Mouse (Mus musculus) heart, postnatal 36 days (tissue): Measurements from ENCODE around the gene Pbp2. TPM values are rescaled to one million over a fixed set of nuclear protein-coding genes. Genes with fewer than 3 reads are reported as not detected.

ENCODE experiments used
- DNase-seq, 2 experiments: peaks; one replicate each; pipeline ENCODE4 v3.0.0; 2021 to 2022
- intact Hi-C: fragments of 180-260 bp; cut with DNase I; formaldehyde crosslinking; loops from one replicate; pipeline ENCODE4 v1.15.1; 2025
- total RNA-seq, 2 experiments: library from RNA; stranded (reverse); gene quantifications; 2 replicates each; pipeline ENCODE4 v1.2.3; 2021

The Pbp2 gene
- not detected for total RNA-seq

- intact Hi-C loops, result loop anchor here (5.0 kb wide), 1 partner anchor 57 kb away; no protein-coding TSS in a partner anchor
- no peak for DNase-seq
These were observed at the start of gene Pbp2 for GRCm38 (mm10) chr6:135310305-135310704. Pbp2 (minus strand) TSS chr6:135310405.

DNA sequence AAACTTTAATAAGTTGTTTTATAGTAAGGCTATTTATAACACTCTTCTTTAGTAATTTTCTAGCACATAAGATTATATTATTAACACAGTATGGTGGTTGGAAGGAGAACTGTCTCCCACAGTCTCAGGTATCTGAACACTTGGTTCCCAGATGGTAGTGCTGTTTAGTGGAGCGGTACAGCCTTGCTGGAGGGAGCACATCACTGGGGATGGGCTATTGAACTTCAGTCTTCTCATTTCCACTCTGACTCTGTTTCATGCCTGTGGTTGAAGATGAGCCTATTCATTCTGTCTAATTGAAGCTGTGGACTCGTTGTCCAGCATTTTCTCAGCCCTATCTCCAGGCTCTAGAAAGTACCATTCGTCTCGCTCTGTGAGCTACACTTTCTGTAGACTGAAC lies 44.7 kb upstream of the Pbp2 start:
- intact Hi-C loops, result no loop called here
- DNase-seq, result no peak

GRCm38 (mm10) chr6:135352537-135352936 lies 42.3 kb upstream of the Pbp2 start:
- no peak for DNase-seq
- intact Hi-C loops, result no loop called here

GRCm38 (mm10) chr6:135351638-135352302 lies 41.6 kb upstream of the Pbp2 start:
- no peak for DNase-seq

DNA sequence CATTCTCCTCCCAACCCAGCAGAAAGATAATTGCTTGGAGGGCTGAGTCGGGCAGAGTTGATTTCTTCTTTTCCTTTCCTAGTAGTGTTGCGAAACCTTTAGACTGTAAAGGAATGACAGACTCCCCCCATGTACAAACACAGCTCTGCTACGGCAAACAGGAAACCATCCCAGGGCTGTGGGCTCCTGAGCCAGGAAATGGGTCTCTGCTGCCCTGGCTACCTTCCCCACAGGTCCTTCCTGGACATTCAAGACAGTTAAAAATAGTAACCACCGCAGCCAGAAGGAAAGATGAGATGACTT lies 30.8 kb upstream of the Pbp2 start:
- DNase-seq, result no peak
- intact Hi-C loops, result loop anchor here (2.0 kb wide), 1 partner anchor 22 kb away; the partner anchor contains the start of gene Emp1

More at GRCm38 (mm10) chr6:135351638-135352302, 41.6 kb upstream of the Pbp2 start:
- intact Hi-C loops, result no loop called here

- intact Hi-C loops, result loop anchor here (2.0 kb wide), 1 partner anchor 22 kb away; the partner anchor contains the start of gene Emp1
- DNase-seq, result peak in 1 of 2 experiments; percentile 38
These were observed 30.3 kb upstream of the Pbp2 start for GRCm38 (mm10) chr6:135340355-135341075.

DNA sequence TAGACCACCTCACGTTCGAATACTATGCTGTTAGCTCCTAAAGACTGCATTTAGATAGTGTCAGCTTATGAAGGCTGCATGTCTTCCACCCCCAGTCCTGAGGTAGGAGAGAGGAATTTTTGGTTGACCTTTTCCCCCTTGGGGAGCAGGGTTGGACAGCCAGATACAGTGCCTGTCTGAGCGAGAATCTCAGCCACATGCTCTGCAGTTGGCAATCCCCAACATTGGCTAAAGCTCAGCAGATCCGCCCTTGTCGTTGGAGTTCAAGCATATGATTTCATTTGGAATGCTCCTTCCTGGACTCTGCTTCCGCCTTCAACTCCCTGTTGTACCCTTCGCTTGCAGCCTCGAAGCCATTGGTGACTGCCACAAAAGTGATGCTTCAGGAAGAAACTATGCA lies 26.2 kb upstream of the Pbp2 start:
- DNase-seq, result no peak
- intact Hi-C loops, result no loop called here

DNA sequence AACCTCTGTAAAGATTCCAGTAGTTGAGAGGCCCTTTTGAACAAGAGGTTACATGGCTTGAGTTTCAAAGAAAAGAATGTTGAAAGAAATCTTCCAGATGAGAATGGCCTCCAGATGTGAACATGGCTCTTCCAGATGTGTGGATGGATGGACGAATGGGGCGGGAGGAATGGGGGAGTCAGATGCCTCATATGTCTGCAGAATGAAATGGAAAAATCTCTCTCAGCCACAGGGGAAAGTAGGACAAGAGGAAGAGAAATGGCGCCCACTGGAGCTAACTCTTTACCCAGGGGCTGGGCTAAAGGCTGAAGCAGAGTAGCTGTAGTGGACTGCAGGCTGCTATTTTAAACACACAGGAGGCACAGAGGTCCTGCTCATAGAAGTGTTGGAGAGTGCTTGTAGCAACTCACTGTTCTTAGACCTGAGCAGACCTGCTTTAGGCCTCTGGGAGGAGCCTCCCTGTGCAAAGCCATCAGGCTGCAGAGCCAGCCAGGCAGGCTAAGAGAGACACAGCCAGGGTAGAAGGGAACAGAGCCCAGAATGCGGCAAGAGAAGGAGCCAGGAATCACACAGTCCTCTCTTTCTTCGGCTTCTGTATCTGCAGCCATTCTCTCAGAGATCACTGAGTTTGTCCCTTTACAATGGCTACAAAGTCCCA lies 23.9 kb upstream of the Pbp2 start:
- intact Hi-C loops, result no loop called here

DNA sequence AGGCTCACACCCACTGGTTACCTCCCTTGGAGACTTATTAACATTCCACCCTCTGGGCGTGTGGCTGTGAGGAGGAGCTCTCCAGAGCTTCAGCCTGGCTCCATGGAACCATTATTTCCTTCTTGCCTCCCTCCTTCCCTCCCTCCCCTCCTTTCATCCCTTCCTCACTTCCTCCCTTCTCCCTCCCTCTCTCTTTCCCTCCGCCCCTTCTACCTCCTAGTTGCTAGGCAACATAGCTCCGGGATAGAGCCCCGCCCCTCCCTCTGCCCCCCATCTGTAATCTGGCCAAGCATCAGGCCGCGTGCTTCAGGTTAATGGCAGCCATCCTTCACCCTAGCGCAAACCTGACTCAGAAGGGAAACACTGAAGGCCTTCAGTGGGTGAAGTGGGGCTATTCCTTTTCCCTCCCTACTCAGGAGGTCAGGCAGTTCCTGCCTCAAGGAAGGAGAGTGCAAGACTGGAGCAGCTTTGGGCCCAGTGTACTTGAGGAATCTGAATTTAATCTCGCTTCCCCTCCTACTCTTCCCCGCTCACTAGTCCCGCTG lies 22.6 kb upstream of the Pbp2 start:
- peak in 1 of 2 experiments; percentile 14 for DNase-seq
- intact Hi-C loops, result no loop called here

More for the DNA sequence above, 23.9 kb upstream of the Pbp2 start:
- peak in 1 of 2 experiments; percentile 35 for DNase-seq

DNA sequence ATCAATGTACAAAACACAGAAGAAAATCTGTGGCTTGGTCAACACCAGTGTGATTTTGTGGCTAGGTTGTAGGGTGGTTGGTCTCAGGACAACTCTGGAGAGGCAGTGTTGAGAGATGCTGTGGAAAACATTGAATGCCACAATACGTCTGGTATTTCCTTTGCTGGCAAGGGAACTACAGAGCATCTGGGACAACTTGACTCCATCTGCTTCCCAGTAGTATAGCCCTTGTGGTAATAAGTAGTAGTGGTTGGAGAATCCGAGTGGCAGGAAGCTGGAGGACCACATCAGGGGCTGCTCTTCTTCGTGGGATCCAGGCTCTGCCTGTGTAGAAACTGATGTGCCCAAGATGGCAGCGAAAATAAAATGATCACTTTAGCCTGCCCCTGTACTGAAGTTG lies 21.7 kb upstream of the Pbp2 start:
- intact Hi-C loops, result no loop called here

DNA sequence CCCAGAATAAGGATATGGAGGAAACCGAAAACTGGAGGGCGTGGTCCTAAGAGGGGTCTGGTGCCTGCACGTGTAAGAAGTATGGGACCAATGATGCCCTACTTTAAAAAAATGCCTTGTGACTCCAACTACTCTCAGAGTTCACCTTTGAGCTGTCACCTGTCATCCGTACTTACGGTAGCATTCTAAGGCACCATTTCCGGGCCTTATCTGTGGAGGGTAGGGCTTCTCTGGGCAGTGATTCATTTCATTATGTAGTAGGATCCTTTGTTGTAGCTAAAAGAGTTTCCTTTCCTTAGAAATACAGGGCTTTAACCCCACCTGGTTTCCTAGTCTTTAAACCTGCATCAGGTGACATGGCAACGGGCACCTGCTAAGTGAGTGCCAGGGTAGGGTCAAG lies 16.6 kb upstream of the Pbp2 start:
- DNase-seq, result no peak

More for the DNA sequence above, 21.7 kb upstream of the Pbp2 start:
- DNase-seq, result no peak

GRCm38 (mm10) chr6:135324686-135325300 lies 14.6 kb upstream of the Pbp2 start:
- no peak for DNase-seq
- intact Hi-C loops, result loop anchor here (5.0 kb wide), 1 partner anchor 38 kb away; the partner anchor contains the start of gene Emp1

More for the DNA sequence above, 16.6 kb upstream of the Pbp2 start:
- intact Hi-C loops, result no loop called here

- no peak for DNase-seq
- intact Hi-C loops, result loop anchor here (5.0 kb wide), 1 partner anchor 38 kb away; the partner anchor contains the start of gene Emp1
These were observed 13.9 kb upstream of the Pbp2 start for GRCm38 (mm10) chr6:135324111-135324510.

DNA sequence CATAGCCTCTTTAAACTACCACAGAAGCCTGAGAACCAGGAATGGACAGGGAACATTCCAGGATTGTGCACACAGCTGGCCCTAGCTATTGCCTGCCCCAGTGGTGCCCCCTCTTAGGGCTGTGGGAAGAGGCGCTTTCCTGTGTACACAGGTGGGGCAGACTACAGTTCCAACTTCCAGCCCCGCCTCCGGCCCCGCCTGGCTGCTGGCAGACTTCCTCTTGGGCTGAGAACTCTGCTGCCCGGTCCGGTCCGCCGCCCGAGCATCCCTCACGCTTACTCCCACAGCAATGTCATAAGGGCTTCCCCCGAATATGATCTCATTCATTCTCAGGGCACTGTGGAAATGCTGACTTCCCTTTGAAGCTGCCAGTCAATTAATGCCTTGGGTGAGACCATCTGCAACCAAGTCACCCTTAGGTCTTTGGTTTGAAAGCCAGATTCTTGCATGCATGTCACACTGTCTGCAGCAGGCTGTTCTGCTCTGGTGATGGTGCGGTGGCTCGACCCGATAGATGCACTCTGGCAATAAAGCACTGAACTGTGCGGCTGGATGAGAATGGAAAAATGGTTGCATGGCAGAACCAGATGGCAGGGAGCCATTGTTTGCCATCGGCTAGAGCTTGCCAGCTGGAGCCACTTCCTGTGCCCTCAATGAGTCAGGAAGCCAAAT lies 13.2 kb upstream of the Pbp2 start:
- intact Hi-C loops, result loop anchor here (5.0 kb wide), 1 partner anchor 39 kb away; the partner anchor contains the start of gene Emp1
- peak; percentile 65 to 71 for DNase-seq

- intact Hi-C loops, result loop anchor here (5.0 kb wide), 1 partner anchor 40 kb away; the partner anchor contains the start of gene Emp1
These were observed 12.5 kb upstream of the Pbp2 start for GRCm38 (mm10) chr6:135322749-135323148.

GRCm38 (mm10) chr6:135319431-135319933 lies 9.3 kb upstream of the Pbp2 start:
- intact Hi-C loops, result no loop called here
- no peak for DNase-seq

More at GRCm38 (mm10) chr6:135322749-135323148, 12.5 kb upstream of the Pbp2 start:
- DNase-seq, result peak in 1 of 2 experiments; percentile 33

DNA sequence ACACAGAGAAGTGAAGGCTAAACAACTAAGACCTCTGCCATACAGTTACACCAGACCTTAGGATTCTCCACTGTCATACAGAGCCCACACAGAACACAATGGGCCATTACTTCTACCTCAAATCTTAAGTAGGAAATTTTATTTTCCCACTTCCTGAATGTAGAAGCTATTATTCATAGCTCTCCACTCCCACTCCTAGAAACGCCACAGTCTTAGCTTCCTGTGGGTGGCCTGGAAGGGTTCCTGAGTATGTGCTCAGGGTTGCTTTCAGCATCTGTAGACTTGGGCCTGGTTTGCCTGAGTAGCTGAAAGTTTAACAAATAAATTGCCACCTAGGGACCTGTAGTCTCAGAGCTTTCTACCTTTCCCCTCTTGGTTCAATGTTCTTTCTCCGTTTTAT lies 5.9 kb upstream of the Pbp2 start:
- DNase-seq, result no peak
- intact Hi-C loops, result no loop called here

- no peak for DNase-seq
- intact Hi-C loops, result loop anchor here (5.0 kb wide), 1 partner anchor 53 kb away; no protein-coding TSS in a partner anchor
These were observed 3.8 kb upstream of the Pbp2 start for GRCm38 (mm10) chr6:135313981-135314380.

DNA sequence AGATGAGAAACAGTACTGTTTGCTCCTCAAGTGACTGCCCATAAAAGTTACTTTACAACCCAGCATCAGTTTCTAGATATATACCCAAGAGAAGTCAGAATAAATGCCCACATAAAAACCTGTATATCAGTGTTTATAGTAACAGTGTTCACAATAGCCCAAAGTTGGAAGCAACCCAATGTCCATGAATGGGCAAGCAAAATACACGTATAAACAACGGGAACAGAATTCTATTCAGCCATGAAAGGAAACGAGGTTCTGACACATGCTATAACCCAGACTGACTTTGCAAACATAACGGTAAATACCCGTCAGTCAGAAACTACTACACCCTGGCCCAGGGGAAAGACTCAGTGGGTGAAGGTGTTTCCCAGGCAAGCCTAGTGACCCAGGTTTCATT lies 1.8 kb upstream of the Pbp2 start:
- no peak for DNase-seq
- intact Hi-C loops, result loop anchor here (5.0 kb wide), 1 partner anchor 55 kb away; no protein-coding TSS in a partner anchor
